Mouse (Mus musculus) heart, postnatal 14 days (tissue): Measurements from ENCODE around the gene Afmid. TPM values are rescaled to one million over a fixed set of nuclear protein-coding genes. Genes with fewer than 3 reads are reported as not detected.
"Not testable (repeated sequence)": the region's sequence is repeated elsewhere in the genome, so short reads cannot be mapped to it uniquely, and the experiment has no call there.

Experiments
- DNase-seq, 2 experiments: peaks; one replicate each; pipeline ENCODE4 v3.0.0; 2021 to 2022
- intact Hi-C: fragments of 180-260 bp; cut with DNase I; formaldehyde crosslinking; loops from one replicate; pipeline ENCODE4 v1.15.1; 2025
- long read RNA-seq, 2 experiments: library from polyadenylated mRNA; stranded (forward); transcript quantifications; one replicate each; pipeline ENCODE4 v2.0.0; 2021
- total RNA-seq, 2 experiments: library from RNA; stranded (reverse); gene quantifications; 2 replicates each; pipeline ENCODE4 v1.2.3; 2021

Gene Afmid
- total RNA-seq = 1 to 10 TPM; 4.2 to 6.6 TPM
- long read RNA-seq, experiment 1, partial matches to known transcripts = 1 of 6 reads
- long read RNA-seq, experiment 1, other reads (novel, unspliced or antisense) = 4 of 6 reads
- long read RNA-seq, experiment 2, partial matches to known transcripts = 0 of 7 reads
- long read RNA-seq, experiment 2, other reads (novel, unspliced or antisense) = 7 of 7 reads

- intact Hi-C loops = loop anchor here (2.0 kb wide), 1 partner anchor 439 kb away; no protein-coding TSS in a partner anchor
- DNase-seq = peak; percentile 70 to 77
These were observed at the start of gene Afmid, which contains the start of gene Tk1 for GRCm38 (mm10) chr11:117825333-117826101. TSS of gene Afmid (plus strand) at chr11:117825924. TSS of gene Tk1 (minus strand) at chr11:117826092.

- intact Hi-C loops = no loop called here
These were observed 49.5 kb upstream of the Afmid start for GRCm38 (mm10) chr11:117776085-117776792.

GRCm38 (mm10) chr11:117777111-117777510 is 48.6 kb upstream of the Afmid start:
- intact Hi-C loops = no loop called here
- no peak for DNase-seq

More at GRCm38 (mm10) chr11:117776085-117776792, 49.5 kb upstream of the Afmid start:
- DNase-seq = no peak

- intact Hi-C loops = no loop called here
- DNase-seq = no peak
These were observed 47.7 kb upstream of the Afmid start for GRCm38 (mm10) chr11:117778031-117778430.

GRCm38 (mm10) chr11:117778851-117779433 is 46.8 kb upstream of the Afmid start:
- DNase-seq = peak; percentile 40 to 51
- intact Hi-C loops = no loop called here

GRCm38 (mm10) chr11:117779434-117780198 is 46.1 kb upstream of the Afmid start:
- peak; percentile 75 to 76 for DNase-seq
- intact Hi-C loops = no loop called here

GRCm38 (mm10) chr11:117780199-117780515 is 45.6 kb upstream of the Afmid start:
- DNase-seq = no peak
- intact Hi-C loops = no loop called here

- intact Hi-C loops = no loop called here
These were observed 45.1 kb upstream of the Afmid start for GRCm38 (mm10) chr11:117780582-117781111.

GRCm38 (mm10) chr11:117781199-117781821 is 44.4 kb upstream of the Afmid start:
- intact Hi-C loops = no loop called here

More at GRCm38 (mm10) chr11:117780582-117781111, 45.1 kb upstream of the Afmid start:
- DNase-seq = peak; percentile 84 to 85

GRCm38 (mm10) chr11:117781993-117782704 is 43.6 kb upstream of the Afmid start, which contains the start of the genes Tmc8 and Tmc6:
TSS of gene Tmc8 (plus strand) at chr11:117782076.
TSS of gene Tmc6 (minus strand) at chr11:117782198.
- intact Hi-C loops = no loop called here
- DNase-seq = peak; percentile 60 to 68

More at GRCm38 (mm10) chr11:117781199-117781821, 44.4 kb upstream of the Afmid start:
- DNase-seq = peak; percentile 71 to 73

GRCm38 (mm10) chr11:117782705-117783034 is 43.1 kb upstream of the Afmid start:
- intact Hi-C loops = no loop called here
- DNase-seq = no peak

- DNase-seq = peak; percentile 67 to 78
- intact Hi-C loops = no loop called here
These were observed 42.6 kb upstream of the Afmid start for GRCm38 (mm10) chr11:117783089-117783488.

GRCm38 (mm10) chr11:117783683-117784309 is 41.9 kb upstream of the Afmid start:
- intact Hi-C loops = no loop called here
- peak; percentile 35 to 39 for DNase-seq

GRCm38 (mm10) chr11:117786294-117786693 is 39.4 kb upstream of the Afmid start:
- peak; percentile 60 to 72 for DNase-seq
- intact Hi-C loops = loop anchor here (2.0 to 5.0 kb wide), 2 partner anchors 75 to 399 kb away; no protein-coding TSS in a partner anchor

GRCm38 (mm10) chr11:117788481-117788880 is 37.2 kb upstream of the Afmid start:
- intact Hi-C loops = loop anchor here (5.0 kb wide), 1 partner anchor 401 kb away; no protein-coding TSS in a partner anchor

GRCm38 (mm10) chr11:117790286-117790685 is 35.4 kb upstream of the Afmid start:
- peak; percentile 80 to 84 for DNase-seq
- intact Hi-C loops = loop anchor here (1.0 kb wide), 1 partner anchor 34 kb away; no protein-coding TSS in a partner anchor

More at GRCm38 (mm10) chr11:117788481-117788880, 37.2 kb upstream of the Afmid start:
- not testable (repeated sequence) for DNase-seq

GRCm38 (mm10) chr11:117790703-117791440 is 34.9 kb upstream of the Afmid start:
- no peak for DNase-seq
- intact Hi-C loops = loop anchor here (1.0 kb wide), 1 partner anchor 33 kb away; no protein-coding TSS in a partner anchor
